Mouse (Mus musculus): ENCODE results near the gene Slc12a9.
"Not testable (repeated sequence)": the region's sequence is repeated elsewhere in the genome, so short reads cannot be mapped to it uniquely, and the experiment has no call there.

Slc12a9 gene

GRCm38 (mm10) chr5:137286655-137287031 is 46.8 kb downstream of the Slc12a9 start:
- peak; percentile 88 for DNase-seq

GRCm38 (mm10) chr5:137285986-137286385 is 47.4 kb downstream of the Slc12a9 start:
- no peak for DNase-seq

GRCm38 (mm10) chr5:137285045-137285444 is 48.4 kb downstream of the Slc12a9 start:
- DNase-seq = no peak

DNA sequence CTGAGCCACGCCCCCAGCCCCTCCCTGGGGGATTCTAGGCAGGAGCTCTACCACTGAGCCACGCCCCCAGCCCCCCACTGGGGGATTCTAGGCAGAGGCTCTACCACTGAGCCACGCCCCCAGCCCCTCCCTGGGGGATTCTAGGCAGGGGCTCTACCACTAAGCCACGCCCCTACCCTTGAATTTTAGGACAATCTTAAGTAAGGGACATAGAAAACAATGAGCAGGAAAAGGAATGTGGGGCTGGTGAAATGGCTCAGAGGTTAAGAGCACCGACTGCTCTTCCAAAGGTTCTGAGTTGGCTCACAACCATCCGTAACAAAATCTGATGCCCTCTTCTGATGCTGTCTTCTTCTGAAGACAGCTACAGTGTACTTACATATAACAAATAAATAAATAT is 49.0 kb downstream of the Slc12a9 start:
- DNase-seq = not testable (repeated sequence)

DNA sequence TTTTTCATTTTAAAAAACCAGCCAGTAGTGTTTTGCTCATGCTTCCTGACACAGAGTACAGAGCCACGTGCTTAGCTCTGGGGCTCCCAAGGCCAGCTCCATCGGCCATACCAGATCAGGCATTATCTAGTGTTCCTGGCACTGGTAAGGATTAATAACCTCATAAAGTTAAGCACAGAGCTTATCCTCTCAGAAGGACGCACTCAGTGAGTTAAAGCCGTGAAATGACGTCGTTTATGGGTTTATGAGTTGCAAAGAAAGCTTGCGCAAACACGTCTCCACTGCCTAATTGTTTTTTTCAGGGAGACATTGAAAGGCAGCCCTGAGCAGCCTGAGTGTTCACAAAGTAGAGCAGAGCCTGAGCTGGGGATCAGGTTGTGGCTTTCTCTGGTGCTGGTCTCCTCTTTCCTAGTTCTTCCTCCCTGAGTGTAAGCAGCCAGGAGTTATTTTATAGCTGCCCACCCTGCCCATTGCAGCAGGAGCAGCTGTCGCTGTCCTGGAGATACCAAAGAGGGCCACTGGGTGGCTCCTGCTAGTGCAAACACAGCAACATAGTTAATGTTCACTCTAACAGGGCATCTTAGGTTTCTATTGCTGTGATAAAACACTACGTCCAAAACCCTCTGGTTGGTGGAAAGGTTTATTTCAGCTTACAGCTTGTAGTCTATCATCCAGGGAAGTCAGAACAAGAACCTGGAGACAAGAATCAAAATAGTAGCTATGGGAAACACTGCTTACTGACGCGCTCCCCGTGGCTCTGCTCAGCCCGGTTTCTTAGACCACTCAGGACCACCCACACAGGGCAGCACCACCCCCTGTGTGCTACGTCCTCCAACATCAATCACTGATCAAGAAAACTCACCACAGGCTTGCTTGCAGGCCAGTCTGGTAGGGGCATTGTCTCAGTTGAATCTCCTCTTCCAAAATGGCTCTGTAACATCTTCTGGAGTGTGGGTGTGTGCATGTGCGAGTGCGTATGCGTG is 55.7 kb downstream of the Slc12a9 start:
- no peak for DNase-seq

- no peak for DNase-seq
These were observed 65.1 kb downstream of the Slc12a9 start for GRCm38 (mm10) chr5:137268131-137268910.

DNA sequence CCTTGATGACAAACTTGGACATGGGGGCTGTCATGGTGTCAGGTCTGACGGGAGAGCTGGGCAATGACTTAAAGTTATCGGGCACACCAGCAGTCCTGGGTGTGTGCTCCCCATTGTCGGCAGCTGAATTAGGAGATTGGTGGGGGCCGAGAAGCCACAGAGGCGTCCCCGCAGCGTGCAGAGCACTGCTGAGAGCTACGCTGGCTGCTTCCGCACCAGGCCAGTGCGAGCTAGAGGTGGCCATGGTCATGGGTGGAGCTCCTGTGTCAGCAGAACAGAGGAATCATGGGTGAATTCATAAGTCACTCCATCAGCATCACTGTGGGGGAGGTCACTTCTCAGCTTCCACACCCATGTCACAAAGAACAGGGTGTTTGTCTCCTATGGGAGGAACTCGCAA is 68.6 kb downstream of the Slc12a9 start:
- no peak for DNase-seq

Measured in kidney, adult 9 months (tissue).